Mouse (Mus musculus) adrenal gland, adult 8-10 months (tissue): ENCODE measurements at regions not wholly inside any gene's neighbourhood (a gene's known extent, or its start where the extent isn't known, plus 50 kb on each side); places are given as distances from the start of the nearest gene placed in this dataset.

Source experiments
- DNase-seq: peaks from one replicate; pipeline ENCODE4 v3.0.0; 2022

- DNase-seq, result no peak
Observed at GRCm38 (mm10) chr6:98748618-98749017, 406.1 kb upstream of the Gm765 start.

DNA sequence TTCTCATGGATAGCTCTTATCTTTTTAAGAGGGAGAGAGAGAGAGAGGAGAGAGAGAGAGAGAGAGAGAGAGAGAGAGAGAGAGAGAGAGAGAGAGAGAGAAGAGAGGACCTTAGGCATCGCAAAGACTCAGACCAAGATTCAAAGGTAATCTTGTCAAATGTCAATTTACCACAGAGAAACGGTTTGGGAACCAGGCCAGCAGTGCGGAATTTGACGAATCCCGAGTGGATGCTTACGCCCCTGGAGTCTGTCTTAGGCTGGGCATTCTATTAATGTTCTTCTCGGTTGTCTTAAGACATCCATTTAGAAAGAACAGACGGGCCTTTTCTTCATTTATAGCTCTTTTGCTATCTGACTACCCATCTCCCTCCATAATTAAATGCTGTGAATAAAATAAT lies 404.4 kb upstream of the Gm765 start:
- DNase-seq, result no peak

- DNase-seq, result no peak
Observed at GRCm38 (mm10) chr6:98740447-98740846, 397.9 kb upstream of the Gm765 start.

GRCm38 (mm10) chr6:98731010-98731530 lies 388.5 kb upstream of the Gm765 start:
- no peak for DNase-seq

DNA sequence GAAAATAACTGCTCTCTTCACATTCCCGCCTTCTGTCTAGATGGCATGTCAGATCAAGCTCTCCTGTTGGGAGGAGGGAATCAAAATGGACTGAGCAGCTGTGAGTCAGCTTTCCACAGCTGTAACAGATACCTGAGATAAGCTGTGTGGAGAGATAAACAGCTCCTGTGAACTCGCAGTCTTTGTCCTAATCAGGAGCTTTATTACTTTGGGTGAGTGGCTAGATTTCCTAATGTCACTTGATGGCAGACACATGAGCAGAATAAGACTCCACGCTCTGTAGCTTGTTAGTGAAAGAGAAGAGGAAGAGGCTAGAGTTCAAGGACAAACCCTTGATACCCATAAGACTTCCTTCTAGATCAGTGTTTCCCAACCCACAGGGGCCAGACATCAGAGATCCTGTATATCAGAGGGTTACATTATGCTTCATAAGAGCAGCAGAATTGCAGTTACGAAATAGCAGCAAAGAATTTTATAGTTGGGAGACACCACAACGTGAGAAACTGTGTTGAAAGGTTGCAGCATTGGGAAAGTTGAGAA lies 384.1 kb upstream of the Gm765 start:
- no peak for DNase-seq

GRCm38 (mm10) chr6:98704887-98705622 lies 362.5 kb upstream of the Gm765 start:
- no peak for DNase-seq

GRCm38 (mm10) chr6:98697571-98697970 lies 355.0 kb upstream of the Gm765 start:
- no peak for DNase-seq

DNA sequence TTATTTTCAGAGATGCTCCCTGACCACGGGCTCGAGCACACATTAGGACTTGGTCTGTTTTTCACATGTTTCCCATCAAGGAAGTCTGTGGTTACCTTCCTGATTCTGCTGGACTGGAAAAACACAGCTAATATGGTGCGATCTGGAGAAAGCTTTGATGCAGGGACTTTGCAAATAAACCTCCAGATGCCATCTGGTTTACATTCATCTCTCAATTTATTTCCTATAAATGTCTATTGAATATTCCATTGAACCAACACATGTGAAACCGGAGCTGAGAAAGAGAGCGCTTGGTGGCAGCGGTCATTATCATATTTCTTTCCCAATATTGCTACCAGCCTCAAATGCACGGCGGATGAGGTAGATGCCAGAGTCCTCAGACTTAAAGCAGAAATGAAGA lies 350.9 kb upstream of the Gm765 start:
- DNase-seq, result no peak

GRCm38 (mm10) chr6:98690133-98690532 lies 347.6 kb upstream of the Gm765 start:
- no peak for DNase-seq

DNA sequence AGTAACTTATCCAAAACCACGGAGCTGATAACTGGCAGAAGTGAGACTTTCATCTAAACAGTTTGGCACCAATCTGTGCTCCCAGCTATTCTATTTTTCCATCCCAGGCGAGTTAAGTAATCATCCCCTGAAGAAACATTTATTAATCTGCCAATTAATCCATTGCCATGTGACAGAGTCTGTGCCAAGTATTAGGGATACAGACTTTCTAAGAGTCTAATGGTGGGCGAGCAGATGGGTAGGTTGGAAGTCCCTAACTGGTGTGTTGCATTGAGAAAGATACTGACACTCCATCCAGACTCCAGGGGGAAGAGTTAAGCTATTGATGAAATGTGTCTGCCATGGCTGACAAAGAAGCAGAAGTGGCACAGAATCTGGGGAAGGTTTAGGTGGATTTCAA lies 346.8 kb upstream of the Gm765 start:
- DNase-seq, result no peak

GRCm38 (mm10) chr6:98688624-98689023 lies 346.1 kb upstream of the Gm765 start:
- no peak for DNase-seq

- DNase-seq, result no peak
Observed at GRCm38 (mm10) chr6:98666388-98666989, 323.9 kb upstream of the Gm765 start.

- no peak for DNase-seq
Observed at GRCm38 (mm10) chr6:98651827-98652226, 309.3 kb upstream of the Gm765 start.

GRCm38 (mm10) chr6:98651315-98651714 lies 308.8 kb upstream of the Gm765 start:
- no peak for DNase-seq

DNA sequence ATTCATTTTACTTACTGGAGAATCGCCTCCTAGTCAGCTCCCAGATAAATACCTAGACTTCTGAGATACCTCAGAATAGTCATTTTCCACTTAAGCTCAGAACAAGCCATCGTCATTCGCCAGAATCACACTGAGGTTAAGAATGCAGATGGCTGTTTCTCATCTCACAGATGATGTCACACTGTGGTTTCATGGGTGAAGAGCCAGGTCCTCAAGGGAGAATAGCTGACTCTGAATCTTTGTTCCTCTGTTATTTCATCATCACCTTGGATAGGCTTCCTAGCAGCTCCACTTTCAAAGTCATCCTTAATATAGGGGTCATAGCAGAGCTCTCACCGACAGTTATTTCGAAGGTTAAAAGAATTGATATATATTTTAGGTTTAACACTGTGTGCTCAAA lies 297.8 kb upstream of the Gm765 start:
- no peak for DNase-seq

DNA sequence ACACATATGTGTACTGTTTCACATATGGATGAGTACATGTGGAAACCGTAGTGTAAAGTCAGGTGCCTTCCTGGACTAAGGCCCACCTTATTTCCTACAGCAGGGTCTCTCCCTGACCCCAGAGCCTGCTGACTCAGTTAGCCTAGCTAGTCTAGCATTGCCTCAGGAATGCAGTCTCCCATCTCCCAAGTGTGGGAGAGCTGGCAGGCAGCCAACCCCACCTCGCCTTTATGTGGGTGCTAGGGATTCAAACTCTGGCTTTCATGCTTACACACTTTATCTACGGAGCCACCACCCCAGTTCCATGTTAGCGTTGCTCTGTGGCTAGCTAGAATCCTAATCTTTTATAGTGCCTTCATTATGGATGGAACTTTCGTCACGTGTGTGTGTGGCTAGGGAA lies 293.3 kb upstream of the Gm765 start:
- DNase-seq, result no peak

GRCm38 (mm10) chr6:98632278-98633063 lies 289.9 kb upstream of the Gm765 start:
- DNase-seq, result no peak

GRCm38 (mm10) chr6:98631269-98631668 lies 288.7 kb upstream of the Gm765 start:
- no peak for DNase-seq

DNA sequence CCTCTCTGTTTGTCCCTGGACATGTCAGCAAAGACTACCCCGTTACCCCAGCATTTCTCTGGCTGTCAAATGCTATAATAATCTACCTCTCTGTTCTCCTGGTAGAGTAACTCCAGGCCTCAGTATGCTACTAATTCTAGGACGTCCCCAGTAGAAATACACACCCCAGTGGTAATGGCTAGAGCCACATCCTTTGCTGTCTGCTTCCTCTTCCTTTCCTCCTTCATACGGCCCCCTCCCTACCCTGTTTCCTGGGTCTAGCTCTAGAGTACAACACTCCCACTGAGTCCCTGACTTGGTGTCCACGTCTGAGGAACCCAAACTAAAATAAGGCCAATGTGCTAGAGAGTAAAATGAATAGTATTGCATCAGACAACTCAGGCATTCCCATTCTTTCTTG lies 287.1 kb upstream of the Gm765 start:
- DNase-seq, result no peak

DNA sequence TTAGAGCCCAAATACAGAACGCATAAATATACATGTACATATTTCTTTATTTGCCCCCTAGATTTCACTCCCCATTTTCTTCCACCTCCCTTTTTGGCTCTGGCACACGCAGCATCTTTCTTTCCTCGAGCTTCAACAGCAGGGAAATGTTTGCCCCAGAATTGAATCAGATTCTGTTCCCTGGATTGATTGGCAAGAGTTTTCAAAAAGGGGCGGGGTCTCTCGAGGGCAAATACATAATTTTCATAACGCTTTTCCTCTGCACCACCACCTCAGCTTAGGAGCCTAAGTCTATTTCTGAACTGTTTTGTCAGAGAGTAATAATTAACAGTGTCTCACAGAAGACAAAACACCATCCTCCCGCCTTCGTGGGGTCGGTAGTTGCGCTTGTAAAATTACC lies 283.9 kb upstream of the Gm765 start:
- DNase-seq, result no peak

- DNase-seq, result no peak
Observed at GRCm38 (mm10) chr6:98620886-98621285, 278.3 kb upstream of the Gm765 start.

DNA sequence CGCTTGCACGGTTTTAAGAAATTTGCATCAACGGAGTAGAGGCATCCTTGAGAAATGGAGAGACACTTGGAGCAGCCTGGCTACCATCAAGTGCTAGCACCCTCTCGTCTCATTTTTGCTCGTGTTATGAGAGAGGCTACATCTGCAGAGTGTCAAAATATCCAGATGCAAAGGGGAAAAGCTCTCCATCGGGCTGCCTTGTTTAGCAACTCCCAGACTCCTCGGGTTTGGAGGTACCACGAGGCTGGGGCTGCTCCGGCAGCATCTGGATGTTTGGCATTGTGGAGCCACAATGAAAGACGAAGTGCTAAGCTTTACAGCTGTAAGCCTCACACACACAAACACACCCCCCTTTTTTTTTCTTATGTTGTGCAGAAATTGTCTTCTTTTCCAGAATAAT lies 270.5 kb upstream of the Gm765 start:
- DNase-seq, result no peak

DNA sequence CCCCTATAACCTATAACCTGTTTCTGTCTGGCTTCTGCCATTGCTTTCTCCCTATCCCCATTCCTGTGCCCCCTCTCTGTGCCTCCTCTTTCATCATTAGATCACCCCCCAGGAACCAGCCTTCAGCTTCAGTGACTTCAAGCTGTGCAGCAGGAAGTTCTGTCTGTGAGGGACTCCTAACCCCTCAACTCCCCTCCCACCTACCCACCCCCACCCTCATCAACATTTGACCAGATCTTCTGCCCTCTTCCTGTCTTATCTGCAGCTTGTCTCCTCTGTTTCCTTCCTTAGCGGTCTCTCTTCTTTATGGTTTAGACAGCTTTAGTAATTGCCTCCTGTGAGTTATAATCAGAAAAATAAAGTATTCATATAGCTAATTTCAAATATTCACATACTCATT lies 266.6 kb upstream of the Gm765 start:
- no peak for DNase-seq
